Mouse (Mus musculus) G1E (cell line): ENCODE measurements around the gene Slc25a12.

Experiments
- CTCF ChIP-seq: IDR thresholded peaks from 2 replicates; pipeline ENCODE4 v1.5.1; 2012; ENCODE audit warnings: low read depth, low read length, inconsistent platforms, mixed read lengths
- GATA2 ChIP-seq: IDR thresholded peaks from 2 replicates; pipeline ENCODE4 v1.6.1; 2012; ENCODE audit warnings: low read depth, low read length, inconsistent platforms, borderline replicate concordance

DNA sequence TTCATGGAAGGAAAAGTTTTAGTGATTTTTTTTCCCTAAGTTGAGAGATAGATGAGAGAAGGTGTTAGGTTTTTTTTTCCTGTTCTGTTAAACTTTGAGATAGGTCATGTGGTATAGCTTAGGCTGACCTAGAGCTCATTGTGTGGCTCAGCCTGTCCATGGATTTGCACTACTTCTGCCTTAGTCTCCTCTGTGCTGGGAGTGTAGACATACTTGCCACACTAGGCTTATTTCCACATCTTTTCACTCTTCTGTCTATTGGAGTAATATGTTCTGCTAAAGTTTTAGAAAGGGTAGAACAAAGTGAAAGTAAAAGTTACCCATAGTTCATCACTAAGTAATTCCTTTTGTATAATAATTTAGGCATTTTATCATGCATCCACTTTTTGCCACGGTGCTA lies 38.1 kb upstream of the Slc25a12 start:
- TF ChIP-seq CTCF (no peak), GATA2 (no peak)
